Mouse (Mus musculus): ENCODE data around the gene Ppm1f.
"Not testable (repeated sequence)": the region's sequence is repeated elsewhere in the genome, so short reads cannot be mapped to it uniquely, and the experiment has no call there.

Gene Ppm1f

DNA sequence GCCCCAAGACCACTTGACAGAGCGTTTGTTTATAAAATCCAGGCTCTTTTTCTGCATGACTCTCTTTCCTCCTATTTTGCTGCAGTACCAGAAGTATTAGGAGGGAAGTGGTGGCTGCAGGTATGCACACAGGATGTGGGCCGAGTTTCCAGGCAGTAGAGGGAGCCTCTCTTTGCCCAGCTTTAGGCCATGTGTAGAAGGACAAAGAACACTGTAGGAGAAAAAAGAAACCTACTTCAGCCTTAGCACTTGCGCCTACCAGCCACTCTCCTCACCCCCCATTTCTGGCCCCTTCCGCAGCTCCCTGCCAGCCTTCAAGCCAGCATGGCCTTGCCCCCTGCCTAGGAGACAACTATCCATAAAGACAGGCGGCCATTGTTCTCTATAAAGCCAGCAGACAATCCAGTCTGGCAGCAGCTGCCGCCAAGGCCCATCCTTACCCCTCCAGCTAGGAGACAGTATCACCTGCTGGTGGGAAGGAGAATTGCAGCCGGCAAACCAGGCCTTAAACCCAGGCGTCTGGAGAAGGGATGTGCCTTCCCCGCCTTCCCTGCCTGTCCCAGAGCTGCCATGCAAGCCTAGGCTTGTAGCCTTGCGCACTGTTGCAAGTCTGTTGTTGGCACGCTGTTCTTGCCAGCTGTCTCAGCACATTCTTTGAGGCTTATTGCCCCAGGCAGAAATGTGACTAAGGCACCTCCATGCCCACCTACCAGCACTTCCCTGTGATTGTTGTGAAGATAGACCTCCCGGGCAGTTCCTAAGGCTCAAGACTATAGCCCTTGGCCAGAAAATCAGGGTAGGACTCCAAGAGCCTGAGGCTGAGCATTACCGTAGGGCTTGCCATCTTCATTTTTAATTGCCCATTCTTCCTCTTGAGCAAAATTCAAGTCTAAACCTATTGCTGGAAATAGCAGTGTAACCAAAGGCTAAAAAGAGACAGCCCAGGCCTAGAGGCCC lies 15.7 kb downstream of the Ppm1f start:
- DNase-seq (ENCODE audit: low spot score in 2 of 2) = peak; percentile 74 to 87

DNA sequence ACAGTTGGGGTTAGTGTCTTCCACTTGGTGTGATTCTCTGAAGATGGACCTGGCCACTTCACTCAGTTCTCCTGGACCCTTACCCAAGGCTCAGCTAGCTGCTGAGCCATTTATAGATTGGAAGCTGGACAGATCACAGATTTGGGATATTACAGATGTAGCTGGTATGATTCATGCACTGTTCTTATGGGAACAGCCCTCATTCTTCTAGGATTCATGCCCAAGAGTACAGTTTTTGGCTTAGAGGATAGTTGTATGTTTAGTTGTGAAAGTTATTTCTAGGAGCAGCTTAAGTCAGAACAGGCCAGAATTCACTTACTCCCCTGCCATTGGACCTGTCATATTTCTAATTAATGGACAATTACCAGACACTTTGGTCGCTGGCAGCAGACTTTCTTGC lies 17.2 kb downstream of the Ppm1f start:
- no peak for DNase-seq (ENCODE audit: low spot score in 2 of 2)

DNA sequence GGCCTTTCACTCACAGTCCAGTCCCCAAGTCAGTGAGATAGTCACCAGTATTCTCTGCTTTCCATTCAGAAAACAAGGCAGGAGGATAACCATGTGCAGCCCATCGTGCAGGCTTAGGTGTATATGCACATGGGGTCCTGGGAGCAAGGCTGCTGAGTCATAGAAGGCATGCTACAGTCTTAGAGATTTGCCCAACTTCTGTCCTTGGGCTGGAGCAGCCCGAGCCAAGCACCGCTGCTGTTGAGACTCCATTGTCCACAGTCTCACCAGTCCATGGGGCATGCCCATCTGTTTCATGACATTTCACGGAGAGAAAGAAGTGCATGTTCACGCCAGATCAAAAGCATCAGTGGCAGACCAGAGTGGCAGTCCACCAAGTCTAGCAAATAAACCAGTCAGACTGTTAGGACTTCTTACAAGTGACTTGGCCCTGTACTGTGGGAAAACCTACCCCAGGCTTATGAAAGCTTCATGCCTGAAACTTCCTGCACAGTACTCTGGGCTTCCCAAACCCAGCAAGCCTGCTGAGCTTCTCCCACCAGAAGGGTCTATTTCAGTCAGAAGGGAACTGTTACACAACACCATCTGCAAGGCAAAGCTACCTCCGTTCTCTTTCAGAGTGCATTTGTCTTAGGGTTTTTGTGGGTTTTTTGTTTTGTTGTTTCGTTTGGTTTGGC lies 22.3 kb downstream of the Ppm1f start:
- DNase-seq (ENCODE audit: low spot score in 2 of 2) = no peak

DNA sequence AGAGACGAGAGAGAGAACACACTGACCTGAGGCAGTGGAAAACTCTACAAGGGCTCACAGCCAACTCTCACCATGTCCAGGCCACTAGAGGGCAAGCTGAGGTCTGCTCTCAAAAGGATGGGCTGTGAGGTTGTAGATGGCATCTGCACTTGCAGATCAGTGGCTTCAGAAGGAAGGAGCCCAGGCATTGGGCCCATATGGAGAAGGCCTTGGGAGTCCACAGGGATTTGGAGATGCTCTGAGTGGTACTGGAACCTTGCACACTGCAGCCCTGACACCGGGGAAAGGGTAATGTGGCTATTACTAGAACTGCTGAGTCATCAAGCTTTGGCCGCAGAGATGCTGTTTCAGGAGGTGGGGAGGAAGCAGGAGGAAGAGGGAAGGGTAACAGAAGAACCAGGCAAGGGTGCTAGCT lies 24.8 kb downstream of the Ppm1f start:
- DNase-seq (ENCODE audit: low spot score in 2 of 2) = no peak

DNA sequence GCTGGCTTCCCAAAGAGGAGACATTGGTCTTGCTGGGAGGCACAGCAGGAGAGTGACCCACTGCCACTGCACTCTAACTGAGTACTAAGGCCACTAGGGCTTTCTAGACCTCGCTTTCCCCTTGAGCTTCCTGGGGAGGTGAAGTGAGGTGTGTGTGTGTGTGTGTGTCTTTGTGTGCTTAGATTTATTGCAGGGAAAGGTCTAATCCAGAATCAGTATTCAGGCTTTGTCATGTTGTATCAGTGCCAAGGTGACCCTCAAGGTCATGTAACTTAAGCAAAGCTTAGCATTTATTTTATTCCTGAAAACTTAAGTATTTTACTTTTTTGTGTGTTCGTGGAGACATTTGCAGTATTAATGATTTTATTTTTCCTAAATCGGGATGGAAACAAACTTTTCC lies 28.2 kb downstream of the Ppm1f start:
- DNase-seq (ENCODE audit: low spot score in 2 of 2) = no peak

DNA sequence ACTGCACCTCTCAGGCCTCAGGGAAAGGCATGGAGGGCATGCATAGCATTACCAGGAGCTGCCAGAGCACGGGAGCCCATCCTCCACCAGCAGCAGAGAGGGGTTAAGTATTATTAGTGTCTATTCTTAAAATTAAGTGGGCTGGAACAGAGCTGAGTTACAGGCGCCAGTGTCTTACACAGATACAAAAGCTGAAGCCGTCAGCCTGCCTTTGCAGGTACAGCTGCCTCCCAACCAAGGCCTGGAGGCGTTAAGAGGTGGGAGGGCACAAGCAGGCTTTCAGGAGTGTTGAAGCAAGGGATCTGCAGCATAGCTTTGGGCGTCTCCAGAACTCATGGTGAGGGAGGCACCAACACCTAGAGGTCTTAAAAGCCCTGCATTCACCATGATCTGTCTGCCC lies 30.3 kb downstream of the Ppm1f start:
- no peak for DNase-seq (ENCODE audit: low spot score in 2 of 2)

DNA sequence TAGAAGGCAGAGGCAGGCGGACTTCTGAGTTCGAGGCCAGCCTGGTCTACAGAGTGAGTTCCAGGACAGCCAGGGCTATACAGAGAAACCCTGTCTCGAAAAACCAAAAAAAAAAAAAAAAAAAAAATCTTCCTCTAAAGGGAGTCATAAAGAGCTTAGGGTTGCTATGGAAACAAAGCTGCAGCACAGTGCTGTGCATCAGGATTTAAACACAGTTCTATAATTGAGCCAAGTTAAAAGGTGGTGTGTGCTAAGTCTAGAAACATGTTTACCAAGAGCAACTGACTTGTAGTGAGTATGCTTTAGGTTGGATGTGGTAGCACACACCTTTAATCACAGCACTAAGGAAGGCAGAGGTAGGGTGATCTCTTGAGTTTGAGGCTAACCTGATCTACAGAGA lies 32.6 kb downstream of the Ppm1f start:
- DNase-seq (ENCODE audit: low spot score in 2 of 2) = not testable (repeated sequence)

DNA sequence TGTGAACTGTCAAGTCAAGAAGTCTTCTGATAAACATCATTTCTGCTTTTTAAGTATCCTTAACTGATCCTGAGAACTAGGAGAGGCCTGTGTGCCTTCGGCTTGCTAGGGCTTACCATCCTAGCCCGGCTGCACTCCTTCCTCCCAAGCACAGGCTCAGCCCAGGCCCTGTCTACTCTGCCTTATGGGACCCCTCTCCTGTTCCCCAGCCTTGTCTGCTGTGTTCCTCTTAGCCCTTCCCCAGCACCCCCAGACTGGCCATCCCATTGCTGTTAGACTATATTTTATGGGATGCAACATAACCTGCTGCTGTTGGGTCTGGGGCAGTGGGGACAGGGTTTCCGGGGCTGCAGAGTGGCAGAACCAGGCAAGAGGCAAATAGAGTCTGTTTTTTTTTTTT lies 34.1 kb downstream of the Ppm1f start:
- DNase-seq (ENCODE audit: low spot score in 2 of 2) = peak in 1 of 2 experiments; percentile 52

GRCm38 (mm10) chr16:16930810-16931296 lies 34.6 kb downstream of the Ppm1f start:
- peak in 1 of 2 experiments; percentile 56 for DNase-seq (ENCODE audit: low spot score in 2 of 2)

- no peak for DNase-seq (ENCODE audit: low spot score in 2 of 2)
These were observed 43.3 kb downstream of the Ppm1f start for GRCm38 (mm10) chr16:16939543-16939942.

- no peak for DNase-seq (ENCODE audit: low spot score in 2 of 2)
These were observed 44.8 kb downstream of the Ppm1f start for GRCm38 (mm10) chr16:16941078-16941477.

DNA sequence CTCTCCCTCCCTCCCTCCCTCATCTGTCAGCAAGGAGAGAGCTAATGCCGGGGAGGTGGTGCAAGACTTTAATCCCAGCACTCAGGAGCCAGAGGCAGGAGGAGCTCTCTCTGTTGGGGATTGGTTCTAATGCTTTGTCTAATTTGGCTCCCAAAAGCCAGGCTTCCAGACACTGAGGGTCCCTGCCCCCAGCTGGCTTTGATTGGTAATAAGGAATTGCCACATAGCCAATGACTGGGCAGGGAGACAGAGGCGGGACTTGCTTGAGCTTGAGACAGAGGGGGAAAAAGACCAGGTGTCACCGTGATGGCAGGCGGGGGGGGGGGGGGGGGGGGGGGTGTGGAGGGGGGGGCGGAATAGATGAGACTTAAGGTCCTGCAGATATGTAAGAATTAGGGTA lies 62.3 kb downstream of the Ppm1f start:
- no peak for DNase-seq (ENCODE audit: low spot score in 2 of 2)

DNA sequence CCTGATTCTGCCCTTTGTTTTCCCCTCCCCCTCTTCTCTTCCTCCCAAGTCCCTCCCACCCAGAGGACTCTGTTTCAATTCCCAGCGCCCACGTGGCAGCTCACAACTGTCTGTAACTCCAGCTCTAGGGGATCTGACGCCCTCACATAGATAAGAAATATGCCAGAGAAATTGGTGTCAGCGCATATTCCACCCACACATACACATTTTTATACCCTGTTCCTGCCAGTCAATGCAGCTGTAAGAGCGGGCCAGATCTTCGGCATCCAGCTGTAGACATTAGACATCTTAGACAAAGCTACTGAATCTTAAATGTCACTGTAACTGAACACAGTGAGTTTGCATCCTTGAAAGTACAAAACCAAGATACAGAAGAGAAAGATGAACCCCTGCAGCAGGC lies 63.6 kb downstream of the Ppm1f start:
- DNase-seq (ENCODE audit: low spot score in 2 of 2) = no peak

GRCm38 (mm10) chr16:16965149-16965548 lies 68.9 kb downstream of the Ppm1f start:
- DNase-seq (ENCODE audit: low spot score in 2 of 2) = no peak

DNA sequence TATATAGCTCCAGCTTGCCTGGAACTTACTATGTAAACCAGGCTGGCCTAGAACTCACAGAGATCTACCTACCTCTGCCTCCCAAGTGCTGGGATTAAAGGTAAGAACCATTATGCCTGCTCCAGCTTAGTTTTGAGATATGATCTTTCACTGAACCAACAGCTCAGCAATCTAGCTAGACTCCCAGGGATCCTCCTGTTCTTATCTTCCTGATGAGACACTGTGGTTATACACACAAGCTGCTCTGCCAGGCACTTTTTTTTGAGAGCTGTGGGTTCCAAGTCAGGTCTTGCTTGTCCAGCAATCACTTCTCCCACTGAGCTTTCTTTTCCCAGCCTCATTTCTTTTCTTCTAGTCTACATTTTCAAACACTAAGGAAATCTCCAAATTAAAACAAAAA lies 70.0 kb downstream of the Ppm1f start:
- no peak for DNase-seq (ENCODE audit: low spot score in 2 of 2)
